Mouse (Mus musculus) kidney, postnatal 25 days (tissue): Measurements from ENCODE around the gene Vamp2.

Experiments
- DNase-seq, 2 experiments: peaks; one replicate each; pipeline ENCODE4 v3.0.0; 2021; ENCODE audit warnings: mixed read lengths in 2 of 2

Vamp2 gene

GRCm38 (mm10) chr11:69064259-69065133 is 23.8 kb upstream of the Vamp2 start:
- no peak for DNase-seq

GRCm38 (mm10) chr11:69065394-69065925 is 22.8 kb upstream of the Vamp2 start:
- DNase-seq: no peak

- DNase-seq: peak; percentile 25 to 78
Measured at GRCm38 (mm10) chr11:69066163-69066861, 22.0 kb upstream of the Vamp2 start.

- peak; percentile 91 to 93 for DNase-seq
Measured at GRCm38 (mm10) chr11:69066956-69067355, 21.3 kb upstream of the Vamp2 start.

GRCm38 (mm10) chr11:69067601-69068000 is 20.7 kb upstream of the Vamp2 start:
- no peak for DNase-seq

DNA sequence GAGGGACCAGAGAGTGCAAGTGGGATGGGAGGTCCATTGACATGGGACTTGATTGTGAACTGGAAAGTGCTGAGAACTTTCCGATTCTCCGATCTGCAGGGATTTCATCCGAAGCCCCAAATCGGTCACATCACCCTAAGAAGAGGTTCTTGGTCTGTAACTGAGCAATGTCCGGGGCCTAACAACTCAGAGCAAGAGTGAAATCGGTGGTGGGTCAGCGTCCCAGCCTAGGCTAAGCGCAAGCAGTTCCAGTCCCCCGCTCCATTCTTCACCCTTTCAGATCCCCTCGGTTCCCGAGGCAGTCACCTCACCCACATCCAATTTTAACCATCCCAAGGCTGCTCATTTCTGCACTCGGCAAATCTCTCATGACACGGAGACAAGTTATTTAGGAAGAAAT is 18.2 kb upstream of the Vamp2 start:
- peak in 1 of 2 experiments; percentile 43 for DNase-seq

- DNase-seq: peak; percentile 96 to 97
Measured at GRCm38 (mm10) chr11:69070590-69071222, 17.6 kb upstream of the Vamp2 start, which contains the start of gene Tmem107. Gene Tmem107 (plus strand): TSS chr11:69070806.

GRCm38 (mm10) chr11:69071262-69071661 is 17.0 kb upstream of the Vamp2 start:
- no peak for DNase-seq

DNA sequence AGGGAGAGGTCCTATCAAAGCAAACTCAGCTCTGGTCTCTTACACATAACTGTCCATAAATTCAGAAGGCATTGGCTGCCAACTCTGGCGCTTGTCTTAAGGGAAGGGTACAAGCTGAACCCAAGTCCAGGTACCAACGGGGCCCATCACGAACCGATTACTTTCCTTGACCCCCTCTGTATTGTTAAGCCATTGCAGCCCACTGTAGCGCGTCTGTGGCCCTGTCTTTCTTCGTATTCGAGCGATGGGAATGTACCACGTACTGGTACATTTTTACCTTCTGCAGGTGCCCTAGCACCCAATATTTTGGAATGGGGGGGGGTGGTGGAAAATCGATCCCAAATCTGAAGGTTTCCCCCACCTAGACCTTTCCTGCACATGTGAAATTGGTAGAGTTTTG is 16.1 kb upstream of the Vamp2 start:
- DNase-seq: peak in 1 of 2 experiments; percentile 33

GRCm38 (mm10) chr11:69072666-69073064 is 15.6 kb upstream of the Vamp2 start:
- no peak for DNase-seq

- peak; percentile 90 to 92 for DNase-seq
Measured at GRCm38 (mm10) chr11:69073065-69073888, 15.0 kb upstream of the Vamp2 start.

- peak in 1 of 2 experiments; percentile 27 for DNase-seq
Measured at GRCm38 (mm10) chr11:69073951-69074775, 14.1 kb upstream of the Vamp2 start.

DNA sequence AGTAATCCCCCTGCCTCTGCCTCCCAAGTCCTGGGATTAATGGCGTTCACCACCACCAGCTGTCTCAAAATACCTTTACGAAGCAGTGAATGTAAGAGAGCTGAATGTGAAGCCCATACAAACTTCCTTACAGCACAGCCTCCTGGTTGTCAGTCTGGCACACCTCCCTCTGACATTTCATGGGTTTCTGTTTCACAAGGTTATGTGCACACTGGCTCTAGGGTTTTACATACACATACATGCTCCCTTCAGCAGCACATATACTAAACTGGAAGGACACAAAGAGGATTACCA is 13.6 kb upstream of the Vamp2 start:
- no peak for DNase-seq

DNA sequence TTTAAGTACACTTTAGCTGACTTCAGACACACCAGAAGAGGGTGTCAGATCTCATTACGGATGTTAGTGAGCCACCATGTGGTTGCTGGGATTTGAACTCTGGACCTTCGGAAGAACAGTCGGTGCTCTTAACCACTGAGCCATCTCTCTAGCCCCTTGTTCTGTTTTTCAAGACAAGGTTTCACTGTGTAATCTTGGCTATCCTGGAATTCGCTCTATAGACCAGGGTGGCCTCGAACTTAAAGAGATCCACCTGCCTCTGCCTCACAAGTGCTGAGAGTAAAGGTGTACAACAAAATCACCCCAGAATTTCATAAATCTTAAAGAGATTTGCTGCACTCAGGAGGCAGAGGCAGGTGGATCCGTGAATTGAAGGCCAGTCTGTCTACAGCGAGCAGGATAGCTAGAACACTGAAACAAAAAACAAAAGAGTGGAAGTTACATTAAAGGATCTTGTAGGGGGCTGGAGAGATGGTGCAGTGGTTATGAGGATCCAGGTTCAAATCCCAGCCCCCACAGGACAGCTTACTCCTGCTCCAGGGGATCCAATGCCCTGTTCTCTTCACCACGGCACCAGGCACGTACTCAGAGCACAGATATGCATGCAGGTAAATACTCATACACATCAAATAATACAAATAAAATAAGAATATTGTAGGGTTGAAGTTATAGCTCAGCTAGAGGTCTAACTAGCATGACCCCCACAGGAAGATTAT is 12.4 kb upstream of the Vamp2 start:
- no peak for DNase-seq

- peak in 1 of 2 experiments; percentile 23 for DNase-seq
Measured at GRCm38 (mm10) chr11:69076572-69076971, 11.7 kb upstream of the Vamp2 start.

DNA sequence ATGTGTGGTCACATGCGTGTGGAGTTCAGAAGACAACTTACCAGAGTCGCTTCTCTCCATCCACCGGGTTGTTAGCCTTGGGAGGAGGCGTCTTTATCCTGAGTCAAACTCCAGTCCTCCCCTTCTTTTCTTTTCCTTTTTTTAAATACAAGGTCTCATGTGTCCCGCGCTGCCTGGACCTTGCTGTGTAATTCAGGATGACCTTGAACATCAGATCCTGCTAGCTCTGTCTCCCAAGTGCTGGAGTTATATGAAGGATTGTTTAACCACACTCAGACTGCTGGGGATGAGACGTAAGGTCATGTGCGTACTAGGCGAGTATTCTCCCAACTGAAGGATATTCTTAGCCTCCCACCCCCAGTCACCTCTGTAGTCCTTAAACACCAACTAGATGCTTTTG is 11.0 kb upstream of the Vamp2 start:
- peak in 1 of 2 experiments; percentile 17 for DNase-seq

- DNase-seq: peak in 1 of 2 experiments; percentile 20
Measured at GRCm38 (mm10) chr11:69078041-69078440, 10.2 kb upstream of the Vamp2 start.

DNA sequence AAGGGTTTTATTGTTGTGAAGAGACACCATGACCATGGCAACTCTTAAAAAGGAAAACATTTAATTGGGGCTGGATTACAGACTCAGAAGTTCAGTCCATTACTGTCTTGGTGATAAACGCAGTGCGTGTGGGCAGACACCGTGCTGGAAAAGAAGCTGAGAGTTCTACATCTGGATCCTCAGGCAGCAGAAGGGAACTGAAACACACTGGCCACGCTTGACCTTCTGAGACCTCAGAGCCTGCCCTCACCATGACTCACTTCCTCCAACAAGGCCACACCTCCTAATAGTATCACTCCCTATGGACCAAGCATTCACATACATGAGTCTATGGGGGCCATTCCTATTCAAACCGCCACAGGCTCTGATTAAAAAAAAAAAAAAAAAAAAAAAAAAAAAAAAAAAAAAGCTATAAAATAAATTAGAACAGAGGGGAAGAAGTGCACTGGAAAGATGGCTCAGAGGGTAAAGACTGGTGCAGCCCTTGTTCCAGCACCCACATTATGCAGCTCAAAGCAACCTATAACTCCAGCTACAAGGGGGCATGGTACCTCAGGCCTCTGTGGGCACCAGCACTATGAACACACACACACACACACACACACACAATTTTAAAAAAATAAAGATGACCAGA is 9.4 kb upstream of the Vamp2 start:
- peak in 1 of 2 experiments; percentile 43 for DNase-seq

GRCm38 (mm10) chr11:69080102-69080854 is 8.0 kb upstream of the Vamp2 start:
- peak in 1 of 2 experiments; percentile 76 for DNase-seq
